In the genomic region with DNA sequence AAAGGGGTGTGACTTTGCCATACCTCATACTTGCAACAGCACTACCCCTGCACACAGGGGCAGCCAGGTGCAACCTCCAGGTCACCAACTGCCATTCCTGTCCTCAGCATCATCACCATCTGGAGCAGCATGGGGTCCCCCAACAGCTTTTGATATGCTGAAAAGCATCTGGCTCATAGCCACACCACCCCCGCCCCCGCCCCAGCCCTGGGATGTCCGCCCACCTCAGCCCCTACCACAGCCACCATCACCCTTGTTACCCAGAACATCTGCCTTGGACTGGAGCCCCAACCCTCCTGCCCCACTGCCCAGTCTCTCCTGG, we compare ENCODE assay signal across 22 mouse cellular contexts. TPM values are rescaled to one million over a fixed set of nuclear protein-coding genes. Genes with fewer than 3 reads are reported as not detected.
"Had no signal": no experiment of that assay in that cellular context is flagged by ENCODE, and none has a peak within 500 bp of the region (broad histone marks: within the 10 kb centered on the region; RNA-seq: fewer than 3 reads in every experiment).

No protein-coding gene starts in this region.

- ATAC-seq: lung, postnatal 0 days; midbrain, embryonic 13.5 days; midbrain, embryonic 15.5 days had no signal

- DNase-seq: lung, adult 2 months; lung, postnatal 14 days; lung, postnatal 36 days; right cerebral cortex, postnatal 14 days; thymus, adult 2 months; thymus, postnatal 25 days; thymus, postnatal 4 days had no signal

- H3K27ac ChIP-seq: lung, embryonic 15.5 days; macrophage; midbrain, embryonic 13.5 days; midbrain, embryonic 15.5 days; neural tube, embryonic 12.5 days; stomach, embryonic 15.5 days; stomach, postnatal 0 days had no signal

- H3K4me2 ChIP-seq: lung, embryonic 15.5 days; midbrain, embryonic 11.5 days; midbrain, embryonic 13.5 days; midbrain, embryonic 15.5 days; neural tube, embryonic 12.5 days; stomach, embryonic 15.5 days had no signal

- H3K9me3 ChIP-seq: lung, embryonic 15.5 days; megakaryocyte, embryonic 14.5 days; midbrain, embryonic 13.5 days; midbrain, embryonic 15.5 days; neural tube, embryonic 12.5 days; stomach, embryonic 15.5 days had no signal

- H3K36me3 ChIP-seq: lung, embryonic 15.5 days; midbrain, embryonic 15.5 days; neural tube, embryonic 12.5 days; stomach, embryonic 15.5 days had no signal

- H3K9ac ChIP-seq: lung, embryonic 15.5 days; midbrain, embryonic 13.5 days; midbrain, embryonic 15.5 days; neural tube, embryonic 12.5 days; stomach, embryonic 15.5 days had no signal

- H3K4me3 ChIP-seq: lung, embryonic 15.5 days; megakaryocyte, embryonic 14.5 days; midbrain, embryonic 13.5 days; midbrain, embryonic 15.5 days; neural tube, embryonic 12.5 days; stomach, embryonic 15.5 days had no signal

- H3K27me3 ChIP-seq: midbrain, embryonic 15.5 days had no signal

RNA-seq across cellular contexts. Expression of gene Tmem145, which starts 2.3 kb away (rescaled TPM):
- total RNA-seq: megakaryocyte progenitor cell, adult 5-6 weeks; monocyte, adult 5-6 weeks; neutrophil, adult 5-6 weeks had no signal
- polyA plus RNA-seq: lung, adult 2 months; lung, postnatal 0 days; macrophage; spleen, adult 2 months had no signal

RNA-seq across cellular contexts. Expression of gene Prr19, which starts 2.4 kb away (rescaled TPM):
- total RNA-seq: megakaryocyte progenitor cell, adult 5-6 weeks; monocyte, adult 5-6 weeks; neutrophil, adult 5-6 weeks had no signal
- polyA plus RNA-seq: lung, adult 2 months; lung, postnatal 0 days; macrophage; spleen, adult 2 months; urinary bladder, adult 2 months had no signal
